Mouse (Mus musculus) C2C12 (cell line): Measurements from ENCODE around the gene Kdm5b. TPM values are rescaled to one million over a fixed set of nuclear protein-coding genes. Genes with fewer than 3 reads are reported as not detected.
A peak's percentile ranks its signal among the peaks of the same experiment; 100 is the strongest.

Experiments used
- H3K27me3 ChIP-seq: one replicate; pipeline ENCODE4 v1.6.1; 2011; ENCODE audit not compliant: control insufficient read depth, insufficient read depth, insufficient read length
- H3K36me3 ChIP-seq: one replicate; pipeline ENCODE4 v1.6.1; 2011; ENCODE audit not compliant: control insufficient read depth, insufficient read depth
- H3K4me3 ChIP-seq: one replicate; pipeline ENCODE4 v1.5.1; 2011; ENCODE audit warnings: mild to moderate bottlenecking, control low read depth; ENCODE audit not compliant: poor library complexity, insufficient read depth, severe bottlenecking
- H3K79me2 ChIP-seq: one replicate; pipeline ENCODE4 v1.6.1; 2011; ENCODE audit not compliant: control insufficient read depth, insufficient read depth
- H3K79me3 ChIP-seq: one replicate; pipeline ENCODE4 v1.6.1; 2011; ENCODE audit warnings: low read depth, control low read depth
- H3ac ChIP-seq: one replicate; pipeline ENCODE3; 2011; ENCODE audit warnings: low read depth; ENCODE audit not compliant: control insufficient read depth, insufficient read length
- CEBPB ChIP-seq: IDR thresholded peaks from one replicate; pipeline ENCODE4 v1.6.1; 2011; ENCODE audit warnings: low read depth, mild to moderate bottlenecking, control low read depth, moderate library complexity
- CTCF ChIP-seq: IDR thresholded peaks from one replicate; pipeline ENCODE4 v1.5.1; 2011; ENCODE audit not compliant: control insufficient read depth, insufficient read depth, insufficient read length
- FOSL1 ChIP-seq: IDR thresholded peaks from one replicate; pipeline ENCODE4 v1.8.0; 2011; ENCODE audit warnings: mild to moderate bottlenecking, low read length; ENCODE audit not compliant: poor library complexity, insufficient read depth, severe bottlenecking
- MAX ChIP-seq: IDR thresholded peaks from one replicate; pipeline ENCODE4 v1.6.1; 2011; ENCODE audit warnings: mild to moderate bottlenecking, control low read depth
- MYOD1 ChIP-seq: IDR thresholded peaks from one replicate; pipeline ENCODE4 v1.6.1; 2011; ENCODE audit warnings: low read depth; ENCODE audit not compliant: control insufficient read depth, insufficient read length
- MYOG ChIP-seq: IDR thresholded peaks from one replicate; pipeline ENCODE4 v1.6.1; 2011; ENCODE audit not compliant: control insufficient read depth, insufficient read length; ENCODE audit errors: extremely low read depth
- USF1 ChIP-seq: IDR thresholded peaks from one replicate; pipeline ENCODE4 v1.6.1; 2011; ENCODE audit warnings: low read depth, mild to moderate bottlenecking, control low read depth, moderate library complexity
- polyA plus RNA-seq: library from polyadenylated mRNA; unstranded; fragments of >200 nt; fragmentation: generic; extraction: Trizol; gene quantifications from one replicate; pipeline ENCODE4 v1.2.1, GENCODE M21; 2012; ENCODE audit warnings: missing spikeins

The Kdm5b gene
- polyA plus RNA-seq, 1 experiment: 3.4 TPM

DNA sequence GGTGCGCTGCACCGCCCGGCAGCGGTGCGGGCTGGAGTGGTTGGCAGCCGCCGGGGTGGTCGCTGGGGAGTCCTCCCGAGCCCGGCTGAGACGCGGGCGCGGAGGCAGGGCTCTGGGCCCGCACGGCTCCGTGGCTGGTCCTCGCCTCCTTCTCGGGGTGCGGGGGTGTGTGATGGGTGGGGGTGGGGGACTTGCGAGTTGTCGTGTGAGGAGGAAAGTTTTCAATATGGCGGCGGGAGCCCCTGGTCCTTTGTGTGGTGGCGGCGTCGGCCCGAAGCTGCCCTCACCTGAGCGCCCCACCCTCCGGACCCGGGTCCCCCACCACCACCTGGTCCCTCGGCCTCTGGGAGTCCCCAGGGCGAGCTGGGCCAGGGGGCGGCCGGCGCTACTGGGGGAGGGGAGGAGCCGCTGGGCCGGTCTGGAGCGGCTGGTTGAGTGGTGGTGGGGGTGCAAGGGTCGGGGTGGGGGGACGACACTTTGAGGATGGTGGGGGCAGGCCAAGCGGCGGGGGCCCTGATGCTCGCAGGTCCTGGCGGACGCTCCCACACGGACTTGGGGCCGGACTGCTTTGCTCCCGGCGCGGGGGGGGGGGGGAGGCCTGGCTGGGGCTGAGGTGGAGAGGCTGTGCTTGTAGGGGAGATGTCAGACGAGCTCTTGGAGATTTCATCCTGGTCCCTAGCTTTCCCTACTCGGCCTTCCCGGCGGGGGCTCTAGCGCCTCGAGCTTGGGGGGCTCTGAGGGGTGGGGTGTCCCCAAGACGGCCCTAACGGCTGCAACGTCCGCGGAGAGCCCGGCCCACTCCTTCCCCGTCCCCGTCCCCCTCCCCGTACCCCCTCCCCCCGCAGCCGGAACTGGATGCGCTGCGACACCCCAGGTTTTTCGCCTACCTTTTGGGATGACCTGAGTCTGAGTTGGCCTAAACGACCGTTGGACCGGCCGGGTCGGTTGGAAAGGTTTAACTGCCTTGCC lies 1.1 kb downstream of the Kdm5b start:
- H3K79me3 ChIP-seq: peaks cover 6% of the 10 kb centered on the region
- peak overlapping the region; percentile 72 for H3K4me3 ChIP-seq
- H3K36me3 ChIP-seq: no peaks in the 10 kb centered on the region
- H3K79me2 ChIP-seq: peaks cover 40% of the 10 kb centered on the region
- no peak for TF ChIP-seq MYOD1
- no peak for TF ChIP-seq CEBPB
- no peak for TF ChIP-seq USF1
- TF ChIP-seq MYOG: no peak
- no peak for TF ChIP-seq FOSL1
- no peak for TF ChIP-seq MAX
- no peak for TF ChIP-seq CTCF
- H3K27me3 ChIP-seq: no peaks in the 10 kb centered on the region
- H3ac ChIP-seq: peak overlapping the region; percentile 80

DNA sequence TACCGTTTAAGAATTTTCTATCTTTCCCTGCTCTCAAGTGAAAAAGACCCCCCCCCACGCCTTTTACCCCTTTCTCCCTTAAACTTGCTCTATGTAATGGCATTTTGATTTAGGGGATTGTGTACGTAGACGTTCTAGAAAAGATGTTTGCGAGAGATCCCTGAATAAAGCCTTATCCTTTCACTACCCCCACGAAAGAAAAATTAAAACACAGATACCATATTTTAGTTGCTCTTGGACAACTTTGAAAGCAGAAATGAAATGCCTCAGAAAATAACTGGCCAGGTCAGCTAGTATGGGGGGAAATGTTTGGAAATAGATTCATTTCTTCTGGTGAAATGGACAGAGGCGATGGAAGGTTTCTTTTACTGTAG lies 1.8 kb downstream of the Kdm5b start:
- peak overlapping the region; percentile 72 for H3K4me3 ChIP-seq
- no peak overlapping the region for H3ac ChIP-seq
- no peaks in the 10 kb centered on the region for H3K36me3 ChIP-seq
- no peaks in the 10 kb centered on the region for H3K27me3 ChIP-seq
- peaks cover 47% of the 10 kb centered on the region for H3K79me2 ChIP-seq
- peaks cover 6% of the 10 kb centered on the region for H3K79me3 ChIP-seq
- TF ChIP-seq CTCF (no peak), MAX (no peak)

DNA sequence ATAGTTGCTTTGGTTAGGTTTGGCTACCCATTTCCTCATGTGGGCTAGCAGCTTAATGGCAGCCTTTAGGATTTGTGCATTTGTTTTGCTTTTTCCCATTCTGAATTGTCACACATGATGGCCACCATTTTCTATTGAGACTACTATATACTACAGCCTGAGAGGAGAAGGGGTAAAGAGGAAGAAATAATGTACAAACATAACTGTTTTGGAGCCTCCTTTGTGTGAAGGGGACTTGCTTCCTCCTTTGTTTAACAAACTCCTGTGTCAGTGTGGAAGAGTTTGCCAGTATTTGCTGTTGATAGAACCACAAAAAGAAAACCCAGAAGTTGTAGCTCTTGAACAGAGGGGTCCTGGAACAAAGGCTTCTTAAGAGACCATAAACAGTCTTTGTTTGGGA lies 2.5 kb downstream of the Kdm5b start:
- Histone ChIP-seq H3K79me2 (peaks cover 51% of the 10 kb centered on the region), H3K36me3 (no peaks in the 10 kb centered on the region), H3K4me3 (no peak overlapping the region), H3K27me3 (no peaks in the 10 kb centered on the region), H3K79me3 (peaks cover 6% of the 10 kb centered on the region), H3ac (no peak overlapping the region)
- no peak for TF ChIP-seq CTCF
- no peak for TF ChIP-seq MYOG
- TF ChIP-seq MAX: no peak
- no peak for TF ChIP-seq MYOD1
- no peak for TF ChIP-seq USF1
- TF ChIP-seq CEBPB: no peak
- TF ChIP-seq FOSL1: no peak

DNA sequence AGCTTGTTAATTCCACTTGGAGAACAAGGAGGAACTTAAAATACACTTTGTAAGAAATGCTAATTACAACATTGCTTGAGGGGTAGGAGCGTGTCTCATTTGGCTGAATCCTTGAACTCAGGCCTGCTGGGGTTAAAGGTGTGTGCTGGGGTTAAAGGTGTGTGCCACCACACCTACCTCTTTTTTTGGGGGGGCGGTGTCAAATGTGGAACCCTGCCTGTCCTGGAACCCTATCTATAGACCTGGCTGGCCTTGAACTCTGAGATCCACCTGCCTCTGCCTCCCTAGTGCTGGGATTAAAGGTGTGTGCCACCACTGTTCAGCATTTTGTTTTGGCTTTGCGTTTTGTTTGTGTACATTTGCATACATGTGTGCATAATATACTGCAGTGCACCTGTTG lies 3.8 kb downstream of the Kdm5b start:
- no peak for TF ChIP-seq FOSL1
- TF ChIP-seq MAX: no peak
- no peak for TF ChIP-seq MYOD1
- TF ChIP-seq USF1: no peak
- no peak for TF ChIP-seq CTCF
- no peak for TF ChIP-seq CEBPB
- no peak for TF ChIP-seq MYOG

DNA sequence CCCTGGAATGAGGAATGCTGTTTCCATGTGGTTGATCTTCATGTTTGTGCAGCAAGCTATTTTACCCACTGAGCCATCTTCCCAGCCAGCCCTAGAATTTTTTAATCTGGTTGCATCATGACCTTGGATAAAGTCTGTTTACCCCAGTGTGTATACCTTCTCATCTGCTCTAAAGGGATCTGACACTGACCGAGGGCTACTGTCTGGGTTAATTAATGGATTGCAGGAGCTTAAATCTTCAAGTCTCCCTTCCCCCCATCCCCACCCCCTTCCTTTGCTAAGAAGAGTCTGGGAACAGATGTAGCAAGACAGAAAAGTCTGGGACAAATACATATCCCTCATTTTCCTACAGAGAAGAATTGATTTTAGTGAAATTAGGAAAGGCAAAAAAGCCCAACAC lies 7.5 kb downstream of the Kdm5b start:
- Histone ChIP-seq H3K79me2 (peaks cover 41% of the 10 kb centered on the region), H3K27me3 (no peaks in the 10 kb centered on the region), H3ac (no peak overlapping the region), H3K36me3 (no peaks in the 10 kb centered on the region), H3K4me3 (no peak overlapping the region), H3K79me3 (peaks cover 5% of the 10 kb centered on the region)
- TF ChIP-seq MYOG (no peak), MYOD1 (no peak), CTCF (no peak), FOSL1 (no peak), MAX (no peak), CEBPB (no peak), USF1 (no peak)

More for the DNA sequence above, 3.8 kb downstream of the Kdm5b start:
- Histone ChIP-seq H3K36me3 (no peaks in the 10 kb centered on the region), H3ac (no peak overlapping the region), H3K4me3 (no peak overlapping the region), H3K79me3 (peaks cover 6% of the 10 kb centered on the region), H3K27me3 (no peaks in the 10 kb centered on the region), H3K79me2 (peaks cover 53% of the 10 kb centered on the region)

DNA sequence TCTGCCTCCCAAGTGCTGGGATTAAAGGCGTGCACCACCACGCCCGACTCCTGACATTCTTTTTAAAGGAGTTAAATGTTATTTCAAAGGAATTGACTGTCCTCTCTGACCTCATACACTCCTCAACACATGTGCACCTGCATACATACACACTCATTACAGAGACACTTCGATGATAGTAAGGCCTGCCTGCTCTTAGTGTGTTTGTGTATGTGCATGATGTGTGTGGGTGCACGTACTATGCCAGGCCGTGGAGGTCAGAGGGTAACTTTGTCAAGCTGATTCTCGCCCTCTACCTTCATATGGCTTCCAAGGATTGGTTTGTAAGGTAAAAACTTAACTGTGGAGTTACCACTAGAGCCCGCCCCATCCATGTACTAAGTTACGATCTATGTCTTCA lies 10.2 kb downstream of the Kdm5b start:
- H3ac ChIP-seq: no peak overlapping the region
- TF ChIP-seq MYOD1 (no peak), MYOG (no peak), CTCF (no peak), USF1 (no peak), FOSL1 (no peak), CEBPB (no peak), MAX (no peak)
- H3K27me3 ChIP-seq: no peaks in the 10 kb centered on the region
- peaks cover 1% of the 10 kb centered on the region for H3K79me3 ChIP-seq
- no peak overlapping the region for H3K4me3 ChIP-seq
- H3K36me3 ChIP-seq: no peaks in the 10 kb centered on the region
- peaks cover 23% of the 10 kb centered on the region for H3K79me2 ChIP-seq
